Mouse (Mus musculus) heart, postnatal 0 days (tissue): ENCODE measurements around the gene Serpini1. TPM values are rescaled to one million over a fixed set of nuclear protein-coding genes. Genes with fewer than 3 reads are reported as not detected.

Experiments used
- ATAC-seq: fragments of 200-750 bp; cut with Nextera tagmentation; 2 replicates; pipeline ENCODE4 v1.8.0; 2017; ENCODE audit warnings: low read depth, moderate number of reproducible peaks, moderate library complexity; ENCODE audit not compliant: insufficient read depth
- DNase-seq: peaks from one replicate; pipeline ENCODE4 v3.0.0-alpha.2; 2016; ENCODE audit warnings: low spot score
- H3K27ac ChIP-seq: fragments of 300-500 bp; sonication (generic); 2 replicates; pipeline ENCODE4 v1.5.1; 2014; ENCODE audit warnings: low read depth, mild to moderate bottlenecking
- H3K27me3 ChIP-seq: fragments of 300-500 bp; sonication (generic); 2 replicates; pipeline ENCODE4 v1.6.1; 2014; ENCODE audit warnings: low read length, mixed read lengths; ENCODE audit not compliant: control insufficient read depth, insufficient read depth
- H3K36me3 ChIP-seq: fragments of 300-500 bp; sonication (generic); replicated peaks from 2 replicates; pipeline ENCODE4 v1.6.1; 2014; ENCODE audit warnings: low read length, mixed read lengths; ENCODE audit not compliant: control insufficient read depth, insufficient read depth
- H3K4me1 ChIP-seq: fragments of 300-500 bp; sonication (generic); 2 replicates; pipeline ENCODE4 v1.6.1; 2014; ENCODE audit warnings: antibody characterized with exemption; ENCODE audit not compliant: control insufficient read depth, insufficient read depth
- H3K4me2 ChIP-seq: fragments of 300-500 bp; sonication (generic); 2 replicates; pipeline ENCODE4 v1.6.1; 2014; ENCODE audit warnings: low read depth, mild to moderate bottlenecking, low read length, moderate library complexity
- H3K4me3 ChIP-seq: fragments of 300-500 bp; sonication (generic); 2 replicates; pipeline ENCODE4 v1.5.1; 2014; ENCODE audit warnings: low read depth, low read length
- H3K9ac ChIP-seq: fragments of 300-500 bp; sonication (generic); replicated peaks from 2 replicates; pipeline ENCODE4 v1.6.1; 2014; ENCODE audit warnings: low read depth, low read length, mixed read lengths
- H3K9me3 ChIP-seq: fragments of 300-500 bp; sonication (generic); replicated peaks from 2 replicates; pipeline ENCODE4 v1.6.1; 2016; ENCODE audit warnings: low read length; ENCODE audit not compliant: control insufficient read depth
- CTCF ChIP-seq: IDR thresholded peaks from 2 replicates; pipeline ENCODE4 v1.5.1; 2016; ENCODE audit warnings: antibody characterized with exemption, control low read depth, low read depth
- EP300 ChIP-seq: IDR thresholded peaks from 2 replicates; pipeline ENCODE4 v1.6.1; 2016; ENCODE audit warnings: antibody characterized with exemption, low read depth
- WGBS: fragments of 180-500 bp; shearing (Covaris S2); extraction: QIAGEN DNeasy Blood & Tissue Kit; methylation state at CpG from one replicate; pipeline ENCODE4 v1.1.7; 2014; 5-methylcytosine and 5-hydroxymethylcytosine counted together
- polyA plus RNA-seq: library from polyadenylated mRNA; unstranded; fragments of >200 nt; fragmentation: Nextera tagmentation; extraction: Ambion mirVana; gene quantifications from 2 replicates; pipeline ENCODE4 v1.2.1, GENCODE M21; 2015
- total RNA-seq: library from RNA; depleted of rRNA; stranded (reverse); fragments of >200 nt; gene quantifications from 2 replicates; pipeline ENCODE4 v1.2.3, GENCODE M21; 2014; ENCODE audit warnings: low replicate concordance

The Serpini1 gene
- total and polyA plus RNA-seq, 2 experiments from 2014 or later = 1.8 to 3.8 TPM

DNA sequence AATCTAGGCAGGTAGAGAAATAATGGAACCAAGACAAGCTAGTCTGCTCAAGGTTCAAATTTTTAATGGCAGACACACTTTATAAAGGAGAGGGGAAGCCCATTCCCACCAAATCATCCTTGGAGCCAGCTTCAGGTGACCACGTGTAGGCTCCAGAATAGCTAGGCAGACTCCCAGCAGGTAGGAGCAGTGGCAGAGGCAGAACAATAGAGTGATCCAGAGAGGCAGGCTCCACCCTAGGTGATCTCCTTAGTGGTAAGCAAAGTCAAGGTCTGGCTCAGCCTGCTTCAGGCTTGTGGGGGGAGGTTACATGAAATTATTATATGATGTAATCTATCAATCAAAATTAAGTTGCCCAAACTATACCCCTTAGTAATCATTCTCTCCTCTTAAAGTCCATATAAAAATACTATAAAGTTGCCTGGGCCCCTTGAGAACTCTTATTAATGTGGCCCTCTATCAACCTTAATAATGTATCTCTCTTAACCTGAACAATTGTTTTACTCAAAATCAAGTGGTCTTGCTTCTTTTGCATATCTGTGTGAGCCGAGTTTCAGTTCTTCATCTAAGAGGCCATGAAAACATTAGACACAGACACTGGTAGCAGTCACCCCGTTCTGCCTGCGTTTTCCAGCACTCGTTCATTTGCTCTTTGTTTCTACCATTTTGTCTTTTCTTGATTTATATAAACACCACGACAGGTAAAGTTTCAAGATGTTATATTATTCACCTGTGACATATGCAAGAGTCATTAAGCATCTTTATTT lies 98.4 kb downstream of the Serpini1 start:
- H3K4me3 ChIP-seq = no peak overlapping the region
- no peak overlapping the region for H3K4me2 ChIP-seq
- H3K4me1 ChIP-seq = no peaks in the 10 kb centered on the region
- H3K27ac ChIP-seq = no peak overlapping the region
- ATAC-seq = no peak
- no peak for DNase-seq
- H3K27me3 ChIP-seq = no peaks in the 10 kb centered on the region
- no peak overlapping the region for H3K9ac ChIP-seq
- H3K9me3 ChIP-seq = no peaks in the 10 kb centered on the region
- 78% methylated on average over 6 of the region's 6 CpGs for WGBS
- no peak for TF ChIP-seq EP300
- no peak for TF ChIP-seq CTCF
- no peaks in the 10 kb centered on the region for H3K36me3 ChIP-seq

DNA sequence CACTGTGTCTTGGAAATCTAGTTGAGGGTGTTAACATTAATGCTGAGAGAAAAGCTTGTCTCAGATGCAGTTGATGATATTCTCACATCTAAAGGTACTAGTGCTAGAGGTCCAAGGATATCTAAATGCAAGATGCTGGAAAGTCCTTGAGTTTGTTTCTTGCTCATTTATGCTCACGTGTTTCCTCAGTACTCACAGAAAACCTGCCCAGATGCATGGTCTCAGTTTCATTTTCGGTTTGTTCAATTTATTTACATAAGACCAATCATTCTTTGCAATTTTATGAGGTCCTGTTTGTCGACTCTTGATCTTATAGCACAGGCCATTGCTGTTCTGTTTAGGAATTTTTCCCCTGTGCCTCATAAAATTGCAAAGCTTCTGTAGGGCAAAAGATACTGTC lies 109.6 kb downstream of the Serpini1 start:
- H3K9me3 ChIP-seq = no peaks in the 10 kb centered on the region
- no peak overlapping the region for H3K4me3 ChIP-seq
- no peak overlapping the region for H3K9ac ChIP-seq
- no peaks in the 10 kb centered on the region for H3K4me1 ChIP-seq
- H3K27me3 ChIP-seq = no peaks in the 10 kb centered on the region
- H3K4me2 ChIP-seq = no peak overlapping the region
- DNase-seq (no peak), ATAC-seq (no peak)
- 62% methylated on average over 3 of the region's 3 CpGs for WGBS
- TF ChIP-seq EP300 (no peak), CTCF (no peak)
- H3K36me3 ChIP-seq = no peaks in the 10 kb centered on the region
- H3K27ac ChIP-seq = no peak overlapping the region

DNA sequence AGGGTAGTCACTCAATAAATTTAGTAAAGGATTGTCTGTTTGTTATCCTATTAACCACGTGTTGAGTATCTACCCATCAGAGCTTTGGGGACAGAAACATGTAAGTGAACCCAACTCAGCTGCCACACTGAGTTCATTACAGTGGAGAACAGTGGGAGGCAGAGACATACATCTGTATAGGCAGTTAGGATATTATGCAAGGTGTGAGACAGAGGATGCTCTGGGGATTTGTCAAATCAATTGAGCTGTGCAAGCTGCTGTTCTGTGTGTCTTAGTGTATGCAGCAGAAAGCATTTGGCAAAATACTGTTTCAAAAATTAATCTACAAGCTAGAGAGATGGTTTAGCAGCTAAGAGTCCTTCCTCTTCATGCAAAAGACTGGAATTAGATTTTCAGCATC lies 113.1 kb downstream of the Serpini1 start:
- Histone ChIP-seq H3K4me2 (no peak overlapping the region), H3K27me3 (no peaks in the 10 kb centered on the region), H3K36me3 (no peaks in the 10 kb centered on the region), H3K4me1 (no peaks in the 10 kb centered on the region), H3K27ac (no peak overlapping the region), H3K9ac (no peak overlapping the region), H3K4me3 (no peak overlapping the region), H3K9me3 (no peaks in the 10 kb centered on the region)
- no peak for ATAC-seq
- TF ChIP-seq EP300 (no peak), CTCF (no peak)
- 58% methylated on average over 1 of the region's 1 CpGs for WGBS
- no peak for DNase-seq

DNA sequence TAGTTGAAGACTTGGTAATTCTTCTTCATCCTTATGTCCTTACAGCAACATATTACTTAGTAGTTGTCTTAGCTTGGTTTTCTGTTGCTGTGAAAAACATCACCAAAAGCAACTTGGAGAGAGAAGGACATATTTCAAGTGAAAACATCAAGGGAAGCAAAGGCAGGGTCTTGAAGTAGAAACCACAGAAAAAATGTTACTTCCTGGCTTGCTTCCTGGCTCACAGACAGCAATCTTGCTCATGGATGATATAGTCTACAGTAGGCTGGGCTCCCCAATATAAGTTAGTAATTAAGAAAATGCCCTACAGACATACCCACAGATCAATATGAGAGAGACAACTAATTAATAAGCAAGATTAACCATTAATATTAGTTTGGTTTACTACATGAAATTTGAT lies 125.5 kb downstream of the Serpini1 start:
- ATAC-seq (no peak), DNase-seq (no peak)
- Histone ChIP-seq H3K36me3 (no peaks in the 10 kb centered on the region), H3K9me3 (no peaks in the 10 kb centered on the region), H3K27me3 (no peaks in the 10 kb centered on the region), H3K4me2 (no peak overlapping the region), H3K9ac (no peak overlapping the region), H3K27ac (no peak overlapping the region), H3K4me1 (no peaks in the 10 kb centered on the region), H3K4me3 (no peak overlapping the region)
- TF ChIP-seq EP300 (no peak), CTCF (no peak)

DNA sequence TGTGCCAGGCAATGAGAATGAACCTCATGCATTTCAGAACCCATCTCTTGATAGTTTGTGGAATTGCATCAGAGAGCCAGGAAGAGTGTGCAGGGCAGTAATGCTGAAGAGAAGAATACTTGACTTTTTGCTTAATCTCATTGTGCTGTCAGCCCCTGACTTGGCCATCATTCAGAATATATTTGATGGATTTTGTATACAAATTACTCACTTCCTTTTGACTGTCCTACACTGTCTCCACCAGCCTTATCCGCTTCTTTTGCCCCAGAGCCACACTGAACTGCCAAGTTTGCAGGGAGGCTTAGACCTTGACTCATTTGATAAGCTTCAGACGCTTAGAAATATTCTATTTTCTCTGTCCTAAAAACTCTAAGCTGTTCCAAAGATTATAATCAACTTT lies 129.4 kb downstream of the Serpini1 start:
- H3K9ac ChIP-seq = no peak overlapping the region
- DNase-seq = no peak
- 45% methylated on average over 2 of the region's 2 CpGs for WGBS
- H3K4me2 ChIP-seq = no peak overlapping the region
- ATAC-seq = no peak
- H3K4me1 ChIP-seq = no peaks in the 10 kb centered on the region
- H3K9me3 ChIP-seq = no peaks in the 10 kb centered on the region
- TF ChIP-seq CTCF = no peak
- no peak for TF ChIP-seq EP300
- no peaks in the 10 kb centered on the region for H3K27me3 ChIP-seq
- H3K4me3 ChIP-seq = no peak overlapping the region
- no peak overlapping the region for H3K27ac ChIP-seq
- no peaks in the 10 kb centered on the region for H3K36me3 ChIP-seq

DNA sequence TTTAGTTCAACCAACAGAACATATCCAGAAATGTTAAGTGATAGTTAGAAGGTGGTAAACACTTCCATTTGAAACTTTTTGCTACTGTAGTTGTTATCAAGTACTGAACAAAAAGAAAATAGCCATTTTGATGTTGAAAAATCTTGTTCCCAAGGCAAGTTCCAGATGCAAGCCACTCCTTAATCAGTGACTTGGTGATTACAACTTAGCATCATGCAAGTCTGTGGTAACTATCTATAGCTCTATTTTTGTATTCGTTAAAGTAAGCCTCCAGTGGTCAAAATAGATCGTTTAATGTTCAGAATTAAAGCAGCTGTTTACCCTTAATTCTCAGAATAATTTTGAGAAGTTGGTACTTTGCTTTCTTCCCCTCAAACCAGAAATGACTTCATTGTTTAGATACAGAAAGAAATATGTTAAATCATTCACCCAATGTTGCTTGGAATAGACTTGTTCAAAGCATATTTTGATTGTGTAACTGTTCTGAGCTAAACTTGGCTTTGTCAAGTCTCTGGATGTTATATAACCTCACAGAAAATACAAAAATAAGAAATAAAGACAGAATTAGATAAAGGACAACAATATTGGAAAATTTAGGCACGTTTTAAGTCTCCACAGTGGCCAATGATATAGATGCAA lies 130.0 kb downstream of the Serpini1 start:
- Histone ChIP-seq H3K4me2 (no peak overlapping the region), H3K4me3 (no peak overlapping the region), H3K27ac (no peak overlapping the region), H3K36me3 (no peaks in the 10 kb centered on the region), H3K9ac (no peak overlapping the region), H3K27me3 (no peaks in the 10 kb centered on the region), H3K9me3 (no peaks in the 10 kb centered on the region), H3K4me1 (no peaks in the 10 kb centered on the region)
- 54% methylated on average over 3 of the region's 3 CpGs for WGBS
- DNase-seq (no peak), ATAC-seq (no peak)
- TF ChIP-seq EP300 (no peak), CTCF (no peak)
